Mouse (Mus musculus) liver, embryonic 14.5 days (tissue): ENCODE measurements at regions not wholly inside any gene's neighbourhood (a gene's known extent, or its start where the extent isn't known, plus 50 kb on each side); places are given as distances from the start of the nearest gene placed in this dataset.

Experiments used
- CTCF ChIP-seq: IDR thresholded peaks from 2 replicates; pipeline ENCODE4 v1.5.1; 2016; ENCODE audit warnings: antibody characterized with exemption, low read depth, control low read depth
- EP300 ChIP-seq: IDR thresholded peaks from 2 replicates; pipeline ENCODE4 v1.6.1; 2016; ENCODE audit warnings: antibody characterized with exemption, low read depth

DNA sequence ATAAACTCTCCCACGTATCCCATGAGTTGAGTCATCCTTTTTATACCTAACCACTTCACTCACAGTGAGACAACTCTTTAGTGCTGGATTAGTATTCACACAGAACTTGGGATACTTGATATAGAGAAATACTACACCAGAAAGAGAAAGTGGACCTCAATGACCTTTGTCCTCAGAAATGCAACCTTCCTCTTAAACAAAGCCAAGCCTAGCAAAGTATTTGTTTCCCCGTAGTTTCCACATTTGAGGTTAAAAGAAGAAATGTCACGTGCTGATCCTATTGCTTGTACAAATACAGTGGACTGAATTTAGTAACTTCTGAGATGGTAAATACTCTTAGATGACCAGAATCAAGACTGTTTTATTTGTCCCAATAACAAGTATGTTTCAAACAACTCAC is 464.8 kb downstream of the Klf5 start:
- no peak for TF ChIP-seq CTCF
- no peak for TF ChIP-seq EP300
